Mouse (Mus musculus): ENCODE data around the gene Cnpy3. TPM values are rescaled to one million over a fixed set of nuclear protein-coding genes. Genes with fewer than 3 reads are reported as not detected.
"Not testable (repeated sequence)": the region's sequence is repeated elsewhere in the genome, so short reads cannot be mapped to it uniquely, and the experiment has no call there.

Gene Cnpy3
- polyA plus RNA-seq (2012; rRNA removed) = 61.5 and 67.1 TPM in 2 replicates

GRCm38 (mm10) chr17:46751794-46752556 is at the start of gene Cnpy3:
TSS of gene Cnpy3 (minus strand) at chr17:46752214.
- DNase-seq = peak; percentile 95
- under 1% methylated on average over 58 of the region's 58 CpGs for WGBS
- no peaks in the 10 kb centered on the region for H3K36me3 ChIP-seq (ENCODE audit: control insufficient read depth, insufficient read depth, low read length)
- H3K27ac ChIP-seq (ENCODE audit: control insufficient read depth, insufficient read depth, low read length) = peak within 1 kb of the TSS; percentile 75
- peak within 1 kb of the TSS; percentile 83 for H3K4me3 ChIP-seq (ENCODE audit: control insufficient read depth, insufficient read depth, low read length)
- H3K4me1 ChIP-seq (replicated peaks; ENCODE audit: control insufficient read depth, insufficient read depth, low read length) = peaks cover 5% of the 10 kb centered on the region
- TF ChIP-seq POLR2A (IDR thresholded peaks at IDR 0.05; ENCODE audit: control insufficient read depth, extremely low read depth, insufficient read depth, low read length, poor library complexity) = peak; percentile 85
- peak; percentile 61; the same call in 1 of the 2 replicates for TF ChIP-seq CTCF (IDR thresholded peaks at IDR 0.05; ENCODE audit: borderline replicate concordance, control insufficient read depth, extremely low read depth, insufficient read depth, low read length, poor library complexity)
- H3K27me3 ChIP-seq (ENCODE audit: control insufficient read depth, insufficient read depth, low read length) = no peaks in the 10 kb centered on the region

- no peaks in the 10 kb centered on the region for H3K4me1 ChIP-seq (replicated peaks; ENCODE audit: control insufficient read depth, insufficient read depth, low read length)
- peaks cover 49% of the 10 kb centered on the region for H3K36me3 ChIP-seq (ENCODE audit: control insufficient read depth, insufficient read depth, low read length)
- H3K4me3 ChIP-seq (ENCODE audit: control insufficient read depth, insufficient read depth, low read length) = no peak overlapping the region
- 92% methylated on average over 6 of the region's 6 CpGs for WGBS
- no peak overlapping the region for H3K27ac ChIP-seq (ENCODE audit: control insufficient read depth, insufficient read depth, low read length)
- H3K27me3 ChIP-seq (ENCODE audit: control insufficient read depth, insufficient read depth, low read length) = no peaks in the 10 kb centered on the region
- DNase-seq = no peak
- TF ChIP-seq POLR2A (IDR thresholded peaks at IDR 0.05; ENCODE audit: control insufficient read depth, extremely low read depth, insufficient read depth, low read length, poor library complexity) = no peak
- TF ChIP-seq CTCF (IDR thresholded peaks at IDR 0.05; ENCODE audit: borderline replicate concordance, control insufficient read depth, extremely low read depth, insufficient read depth, low read length, poor library complexity) = no peak
These were observed 49.7 kb upstream of the Cnpy3 start for GRCm38 (mm10) chr17:46801761-46802160.

DNA sequence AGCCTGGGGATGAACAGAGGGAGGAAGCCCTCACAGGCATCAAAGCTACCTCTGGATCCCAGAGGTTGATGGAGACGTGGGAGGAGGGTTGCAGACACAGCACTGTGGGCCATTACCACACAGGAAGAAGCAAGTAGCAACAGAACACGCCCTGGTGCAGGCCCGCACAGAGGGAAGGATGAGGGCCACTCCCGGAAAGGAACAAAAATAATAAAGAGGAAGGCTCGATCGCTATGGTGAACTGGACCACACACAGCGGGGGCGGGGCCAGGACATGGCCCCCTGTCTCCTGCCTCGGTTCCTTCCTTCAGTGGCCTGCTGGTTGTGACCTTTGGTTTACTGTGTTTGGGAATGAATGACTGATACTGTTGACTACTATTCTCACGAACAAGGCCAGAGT is 47.7 kb upstream of the Cnpy3 start:
- 80% methylated on average over 10 of the region's 10 CpGs for WGBS
- TF ChIP-seq POLR2A (IDR thresholded peaks at IDR 0.05; ENCODE audit: control insufficient read depth, extremely low read depth, insufficient read depth, low read length, poor library complexity) (no peak), CTCF (IDR thresholded peaks at IDR 0.05; ENCODE audit: borderline replicate concordance, control insufficient read depth, extremely low read depth, insufficient read depth, low read length, poor library complexity) (no peak)
- Histone ChIP-seq H3K36me3 (ENCODE audit: control insufficient read depth, insufficient read depth, low read length) (peaks cover 31% of the 10 kb centered on the region), H3K27ac (ENCODE audit: control insufficient read depth, insufficient read depth, low read length) (no peak overlapping the region), H3K27me3 (ENCODE audit: control insufficient read depth, insufficient read depth, low read length) (no peaks in the 10 kb centered on the region), H3K4me3 (ENCODE audit: control insufficient read depth, insufficient read depth, low read length) (no peak overlapping the region), H3K4me1 (replicated peaks; ENCODE audit: control insufficient read depth, insufficient read depth, low read length) (no peaks in the 10 kb centered on the region)
- DNase-seq = no peak

- 92% methylated on average over 8 of the region's 8 CpGs for WGBS
- H3K4me3 ChIP-seq (ENCODE audit: control insufficient read depth, insufficient read depth, low read length) = no peak overlapping the region
- no peaks in the 10 kb centered on the region for H3K27me3 ChIP-seq (ENCODE audit: control insufficient read depth, insufficient read depth, low read length)
- peaks cover 31% of the 10 kb centered on the region for H3K36me3 ChIP-seq (ENCODE audit: control insufficient read depth, insufficient read depth, low read length)
- no peaks in the 10 kb centered on the region for H3K4me1 ChIP-seq (replicated peaks; ENCODE audit: control insufficient read depth, insufficient read depth, low read length)
- no peak for TF ChIP-seq POLR2A (IDR thresholded peaks at IDR 0.05; ENCODE audit: control insufficient read depth, extremely low read depth, insufficient read depth, low read length, poor library complexity)
- no peak for TF ChIP-seq CTCF (IDR thresholded peaks at IDR 0.05; ENCODE audit: borderline replicate concordance, control insufficient read depth, extremely low read depth, insufficient read depth, low read length, poor library complexity)
- DNase-seq = no peak
- H3K27ac ChIP-seq (ENCODE audit: control insufficient read depth, insufficient read depth, low read length) = no peak overlapping the region
These were observed 45.4 kb upstream of the Cnpy3 start for GRCm38 (mm10) chr17:46797386-46797785.

- Histone ChIP-seq H3K4me3 (ENCODE audit: control insufficient read depth, insufficient read depth, low read length) (no peak overlapping the region), H3K27ac (ENCODE audit: control insufficient read depth, insufficient read depth, low read length) (no peak overlapping the region), H3K27me3 (ENCODE audit: control insufficient read depth, insufficient read depth, low read length) (no peaks in the 10 kb centered on the region), H3K4me1 (replicated peaks; ENCODE audit: control insufficient read depth, insufficient read depth, low read length) (no peaks in the 10 kb centered on the region), H3K36me3 (ENCODE audit: control insufficient read depth, insufficient read depth, low read length) (peaks cover 27% of the 10 kb centered on the region)
- DNase-seq = no peak
- TF ChIP-seq CTCF (IDR thresholded peaks at IDR 0.05; ENCODE audit: borderline replicate concordance, control insufficient read depth, extremely low read depth, insufficient read depth, low read length, poor library complexity) (no peak), POLR2A (IDR thresholded peaks at IDR 0.05; ENCODE audit: control insufficient read depth, extremely low read depth, insufficient read depth, low read length, poor library complexity) (no peak)
- WGBS = 95% methylated on average over 4 of the region's 4 CpGs
These were observed 44.7 kb upstream of the Cnpy3 start for GRCm38 (mm10) chr17:46796743-46797142.

DNA sequence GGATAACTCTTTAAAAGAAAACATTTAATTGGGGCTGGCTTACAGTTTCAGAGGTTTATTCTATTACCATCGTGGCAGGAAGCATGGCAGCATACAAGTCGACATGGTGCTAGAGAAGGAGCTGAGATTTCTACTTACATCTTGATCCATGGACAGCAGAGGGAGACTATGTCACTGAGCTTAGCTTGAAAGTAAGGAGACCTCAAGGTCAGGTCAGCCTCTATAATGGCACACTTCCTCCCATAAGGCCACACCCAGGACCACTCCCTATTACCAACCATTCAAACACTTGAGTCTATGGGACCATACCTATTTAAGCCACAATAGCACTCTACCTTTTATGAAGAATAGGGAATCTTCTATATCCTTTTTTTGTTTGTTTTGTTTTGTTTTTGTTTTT is 40.9 kb upstream of the Cnpy3 start:
- Histone ChIP-seq H3K27me3 (ENCODE audit: control insufficient read depth, insufficient read depth, low read length) (no peaks in the 10 kb centered on the region), H3K4me3 (ENCODE audit: control insufficient read depth, insufficient read depth, low read length) (no peak overlapping the region), H3K27ac (ENCODE audit: control insufficient read depth, insufficient read depth, low read length) (no peak overlapping the region), H3K4me1 (replicated peaks; ENCODE audit: control insufficient read depth, insufficient read depth, low read length) (no peaks in the 10 kb centered on the region), H3K36me3 (ENCODE audit: control insufficient read depth, insufficient read depth, low read length) (no peaks in the 10 kb centered on the region)
- DNase-seq = no peak
- 64% methylated on average over 2 of the region's 2 CpGs for WGBS
- TF ChIP-seq POLR2A (IDR thresholded peaks at IDR 0.05; ENCODE audit: control insufficient read depth, extremely low read depth, insufficient read depth, low read length, poor library complexity) = no peak

DNA sequence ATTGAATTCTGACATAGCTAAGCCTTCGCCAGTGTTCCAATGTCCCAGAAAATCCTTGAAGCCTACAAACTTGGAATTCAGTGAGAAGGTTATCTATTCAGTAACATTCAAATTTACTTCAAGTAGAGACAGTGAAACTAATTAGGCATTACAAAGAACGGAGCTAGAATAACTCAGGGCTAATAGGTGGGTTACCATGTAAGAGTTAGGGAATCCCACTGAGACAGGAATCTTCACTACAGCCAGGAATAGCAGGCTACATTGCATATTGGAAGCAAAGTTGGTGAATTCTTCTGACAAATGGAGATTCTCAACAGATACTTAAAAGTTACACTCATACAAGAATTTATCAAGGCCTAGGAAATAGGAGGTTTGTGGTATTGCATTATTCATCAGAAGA is 36.0 kb upstream of the Cnpy3 start:
- not testable (repeated sequence) for H3K27ac ChIP-seq (ENCODE audit: control insufficient read depth, insufficient read depth, low read length); H3K27me3 ChIP-seq (ENCODE audit: control insufficient read depth, insufficient read depth, low read length); DNase-seq; H3K4me3 ChIP-seq (ENCODE audit: control insufficient read depth, insufficient read depth, low read length); H3K4me1 ChIP-seq (replicated peaks; ENCODE audit: control insufficient read depth, insufficient read depth, low read length); H3K36me3 ChIP-seq (ENCODE audit: control insufficient read depth, insufficient read depth, low read length)
- 88% methylated on average over 2 of the region's 2 CpGs for WGBS

All from thymus, adult 2 months (tissue).